Mouse (Mus musculus) cortical plate, adult 2 months (tissue): ENCODE data around the gene Aire. TPM values are rescaled to one million over a fixed set of nuclear protein-coding genes. Genes with fewer than 3 reads are reported as not detected.
A peak's percentile ranks its signal among the peaks of the same experiment; 100 is the strongest.

Source experiments
- H3K27ac ChIP-seq: fragments of 200-500 bp; 2 replicates; pipeline ENCODE4 v1.5.1; 2012; ENCODE audit warnings: low read length, control low read depth, inconsistent platforms; ENCODE audit not compliant: insufficient read depth
- H3K4me1 ChIP-seq: fragments of 200-500 bp; 2 replicates; pipeline ENCODE4 v1.6.1; 2011; ENCODE audit warnings: low read length; ENCODE audit not compliant: control insufficient read depth, insufficient read depth
- H3K4me3 ChIP-seq: fragments of 200-500 bp; 2 replicates; pipeline ENCODE4 v1.5.1; 2011; ENCODE audit warnings: mild to moderate bottlenecking, low read length, control low read depth; ENCODE audit not compliant: insufficient read depth
- CTCF ChIP-seq: fragments of 200-500 bp; IDR thresholded peaks from 2 replicates; pipeline ENCODE4 v1.5.1; 2011; ENCODE audit warnings: mild to moderate bottlenecking, control low read depth, low read length; ENCODE audit not compliant: insufficient read depth; ENCODE audit errors: extremely low read depth
- POLR2A ChIP-seq: fragments of 200-500 bp; IDR thresholded peaks from 2 replicates; pipeline ENCODE4 v1.6.1; 2011; ENCODE audit warnings: mild to moderate bottlenecking, low read length, control low read depth; ENCODE audit not compliant: insufficient read depth; ENCODE audit errors: extremely low read depth
- polyA plus RNA-seq: library from polyadenylated mRNA; depleted of rRNA; stranded (reverse); fragments of >200 nt; gene quantifications from 2 replicates; pipeline ENCODE4 v1.2.3, GENCODE M21; 2012

The Aire gene
- polyA plus RNA-seq, 1 experiment: 0.65 TPM

- H3K4me3 ChIP-seq: peak overlapping the region; percentile 86
- TF ChIP-seq POLR2A (peak; percentile 70), CTCF (peak; percentile 44)
- H3K4me1 ChIP-seq: peaks cover 15% of the 10 kb centered on the region
- peak overlapping the region; percentile 98 for H3K27ac ChIP-seq
Observed at GRCm38 (mm10) chr10:78009184-78009944, 34.0 kb downstream of the Aire start.

- Histone ChIP-seq H3K4me3 (peak overlapping the region; percentile 86; the same call in 1 of the 2 replicates), H3K27ac (no peak overlapping the region), H3K4me1 (peaks cover 15% of the 10 kb centered on the region)
- TF ChIP-seq CTCF (no peak), POLR2A (no peak)
Observed at GRCm38 (mm10) chr10:78008169-78008568, 35.2 kb downstream of the Aire start.

- Histone ChIP-seq H3K27ac (no peak overlapping the region), H3K4me1 (peaks cover 20% of the 10 kb centered on the region)
- TF ChIP-seq CTCF (no peak), POLR2A (no peak)
Observed at GRCm38 (mm10) chr10:78007203-78007602, 36.2 kb downstream of the Aire start.

GRCm38 (mm10) chr10:78005791-78006438, 37.5 kb downstream of the Aire start:
- TF ChIP-seq POLR2A (no peak), CTCF (no peak)
- Histone ChIP-seq H3K4me3 (no peak overlapping the region), H3K27ac (no peak overlapping the region), H3K4me1 (peaks cover 23% of the 10 kb centered on the region)

More at GRCm38 (mm10) chr10:78007203-78007602, 36.2 kb downstream of the Aire start:
- no peak overlapping the region for H3K4me3 ChIP-seq

- peaks cover 23% of the 10 kb centered on the region for H3K4me1 ChIP-seq
- H3K27ac ChIP-seq: peak overlapping the region; percentile 30
- H3K4me3 ChIP-seq: no peak overlapping the region
- TF ChIP-seq POLR2A (no peak), CTCF (no peak)
Observed at GRCm38 (mm10) chr10:78004479-78005100, 38.8 kb downstream of the Aire start.

GRCm38 (mm10) chr10:78002316-78002715, 41.1 kb downstream of the Aire start:
- Histone ChIP-seq H3K27ac (peak overlapping the region; percentile 87), H3K4me3 (no peak overlapping the region), H3K4me1 (peaks cover 17% of the 10 kb centered on the region)
- TF ChIP-seq POLR2A (no peak), CTCF (no peak)

GRCm38 (mm10) chr10:78001796-78002195, 41.6 kb downstream of the Aire start:
- peaks cover 17% of the 10 kb centered on the region for H3K4me1 ChIP-seq
- H3K27ac ChIP-seq: peak overlapping the region; percentile 87
- TF ChIP-seq CTCF: no peak
- TF ChIP-seq POLR2A: no peak
- H3K4me3 ChIP-seq: no peak overlapping the region

GRCm38 (mm10) chr10:78000200-78000599, 43.2 kb downstream of the Aire start:
- TF ChIP-seq POLR2A (no peak), CTCF (no peak)
- H3K4me3 ChIP-seq: no peak overlapping the region
- peaks cover 11% of the 10 kb centered on the region for H3K4me1 ChIP-seq
- no peak overlapping the region for H3K27ac ChIP-seq

GRCm38 (mm10) chr10:77995639-77996038, 47.8 kb downstream of the Aire start:
- Histone ChIP-seq H3K4me1 (no peaks in the 10 kb centered on the region), H3K27ac (no peak overlapping the region), H3K4me3 (no peak overlapping the region)
- TF ChIP-seq POLR2A (no peak), CTCF (no peak)
